Mouse (Mus musculus): ENCODE data around the gene Cd47.

Cd47 gene

GRCm38 (mm10) chr16:49943726-49944125 lies 143.4 kb downstream of the Cd47 start:
- Histone ChIP-seq H3K9me3 (ENCODE audit: low read length) (peaks cover 3% of the 10 kb centered on the region; the same call in 1 of the 2 replicates), H3K4me1 (replicated peaks; ENCODE audit: low read depth, low read length) (peaks cover 8% of the 10 kb centered on the region), H3K27me3 (ENCODE audit: insufficient read depth, low read length) (no peaks in the 10 kb centered on the region), H3K4me3 (replicated peaks; ENCODE audit: low read length) (no peak overlapping the region), H3K36me3 (ENCODE audit: insufficient read depth, low read length) (no peaks in the 10 kb centered on the region)
- TF ChIP-seq NANOG (IDR thresholded peaks at IDR 0.05; ENCODE audit: borderline replicate concordance, low read length), result no peak
- no peak for TF ChIP-seq POU5F1 (IDR thresholded peaks at IDR 0.05; ENCODE audit: borderline replicate concordance, low read length)
- TF ChIP-seq CTCF (conservative IDR thresholded peaks at IDR 0.05; ENCODE audit: low read length), result no peak

GRCm38 (mm10) chr16:49945084-49945483 lies 144.8 kb downstream of the Cd47 start:
- H3K9me3 ChIP-seq (ENCODE audit: low read length), result peaks cover under 1% of the 10 kb centered on the region; the same call in 1 of the 2 replicates
- H3K27me3 ChIP-seq (ENCODE audit: insufficient read depth, low read length), result no peaks in the 10 kb centered on the region
- no peak overlapping the region for H3K4me3 ChIP-seq (replicated peaks; ENCODE audit: low read length)
- no peaks in the 10 kb centered on the region for H3K36me3 ChIP-seq (ENCODE audit: insufficient read depth, low read length)
- no peak for TF ChIP-seq POU5F1 (IDR thresholded peaks at IDR 0.05; ENCODE audit: borderline replicate concordance, low read length)
- no peak for TF ChIP-seq CTCF (conservative IDR thresholded peaks at IDR 0.05; ENCODE audit: low read length)
- TF ChIP-seq NANOG (IDR thresholded peaks at IDR 0.05; ENCODE audit: borderline replicate concordance, low read length), result no peak
- H3K4me1 ChIP-seq (replicated peaks; ENCODE audit: low read depth, low read length), result peaks cover 9% of the 10 kb centered on the region

GRCm38 (mm10) chr16:49947049-49947448 lies 146.7 kb downstream of the Cd47 start:
- H3K4me3 ChIP-seq (replicated peaks; ENCODE audit: low read length), result no peak overlapping the region
- peaks cover 9% of the 10 kb centered on the region for H3K4me1 ChIP-seq (replicated peaks; ENCODE audit: low read depth, low read length)
- no peaks in the 10 kb centered on the region for H3K27me3 ChIP-seq (ENCODE audit: insufficient read depth, low read length)
- TF ChIP-seq CTCF (conservative IDR thresholded peaks at IDR 0.05; ENCODE audit: low read length) (0 out of 2 replicates have a peak, but pooled peaks have one; percentile 12), POU5F1 (IDR thresholded peaks at IDR 0.05; ENCODE audit: borderline replicate concordance, low read length) (no peak), NANOG (IDR thresholded peaks at IDR 0.05; ENCODE audit: borderline replicate concordance, low read length) (no peak)
- no peaks in the 10 kb centered on the region for H3K36me3 ChIP-seq (ENCODE audit: insufficient read depth, low read length)
- H3K9me3 ChIP-seq (ENCODE audit: low read length), result no peaks in the 10 kb centered on the region

- TF ChIP-seq CTCF (conservative IDR thresholded peaks at IDR 0.05; ENCODE audit: low read length), result no peak
- TF ChIP-seq POU5F1 (IDR thresholded peaks at IDR 0.05; ENCODE audit: borderline replicate concordance, low read length), result no peak
- no peak for TF ChIP-seq NANOG (IDR thresholded peaks at IDR 0.05; ENCODE audit: borderline replicate concordance, low read length)
- H3K4me1 ChIP-seq (replicated peaks; ENCODE audit: low read depth, low read length), result peaks cover 9% of the 10 kb centered on the region
- H3K36me3 ChIP-seq (ENCODE audit: insufficient read depth, low read length), result no peaks in the 10 kb centered on the region
- H3K4me3 ChIP-seq (replicated peaks; ENCODE audit: low read length), result no peak overlapping the region
- H3K27me3 ChIP-seq (ENCODE audit: insufficient read depth, low read length), result no peaks in the 10 kb centered on the region
- no peaks in the 10 kb centered on the region for H3K9me3 ChIP-seq (ENCODE audit: low read length)
Observed at GRCm38 (mm10) chr16:49947610-49948009, 147.3 kb downstream of the Cd47 start.

- H3K27me3 ChIP-seq (ENCODE audit: insufficient read depth, low read length), result no peaks in the 10 kb centered on the region
- TF ChIP-seq CTCF (conservative IDR thresholded peaks at IDR 0.05; ENCODE audit: low read length) (no peak), POU5F1 (IDR thresholded peaks at IDR 0.05; ENCODE audit: borderline replicate concordance, low read length) (no peak), NANOG (IDR thresholded peaks at IDR 0.05; ENCODE audit: borderline replicate concordance, low read length) (no peak)
- H3K4me3 ChIP-seq (replicated peaks; ENCODE audit: low read length), result no peak overlapping the region
- peaks cover 9% of the 10 kb centered on the region for H3K4me1 ChIP-seq (replicated peaks; ENCODE audit: low read depth, low read length)
- no peaks in the 10 kb centered on the region for H3K36me3 ChIP-seq (ENCODE audit: insufficient read depth, low read length)
- H3K9me3 ChIP-seq (ENCODE audit: low read length), result no peaks in the 10 kb centered on the region
Observed at GRCm38 (mm10) chr16:49948287-49948686, 148.0 kb downstream of the Cd47 start.

- H3K27me3 ChIP-seq (ENCODE audit: insufficient read depth, low read length), result no peaks in the 10 kb centered on the region
- TF ChIP-seq CTCF (conservative IDR thresholded peaks at IDR 0.05; ENCODE audit: low read length) (no peak), POU5F1 (IDR thresholded peaks at IDR 0.05; ENCODE audit: borderline replicate concordance, low read length) (no peak), NANOG (IDR thresholded peaks at IDR 0.05; ENCODE audit: borderline replicate concordance, low read length) (no peak)
Observed at GRCm38 (mm10) chr16:49949261-49949660, 148.9 kb downstream of the Cd47 start.

GRCm38 (mm10) chr16:49950340-49950739 lies 150.0 kb downstream of the Cd47 start:
- Histone ChIP-seq H3K27me3 (ENCODE audit: insufficient read depth, low read length) (no peaks in the 10 kb centered on the region), H3K36me3 (ENCODE audit: insufficient read depth, low read length) (no peaks in the 10 kb centered on the region), H3K4me1 (replicated peaks; ENCODE audit: low read depth, low read length) (peaks cover 10% of the 10 kb centered on the region), H3K9me3 (ENCODE audit: low read length) (no peaks in the 10 kb centered on the region), H3K4me3 (replicated peaks; ENCODE audit: low read length) (no peak overlapping the region)
- TF ChIP-seq NANOG (IDR thresholded peaks at IDR 0.05; ENCODE audit: borderline replicate concordance, low read length) (no peak), POU5F1 (IDR thresholded peaks at IDR 0.05; ENCODE audit: borderline replicate concordance, low read length) (no peak), CTCF (conservative IDR thresholded peaks at IDR 0.05; ENCODE audit: low read length) (no peak)

More at GRCm38 (mm10) chr16:49949261-49949660, 148.9 kb downstream of the Cd47 start:
- H3K36me3 ChIP-seq (ENCODE audit: insufficient read depth, low read length), result no peaks in the 10 kb centered on the region
- H3K4me3 ChIP-seq (replicated peaks; ENCODE audit: low read length), result no peak overlapping the region
- H3K4me1 ChIP-seq (replicated peaks; ENCODE audit: low read depth, low read length), result peaks cover 9% of the 10 kb centered on the region
- H3K9me3 ChIP-seq (ENCODE audit: low read length), result no peaks in the 10 kb centered on the region

- Histone ChIP-seq H3K27me3 (ENCODE audit: insufficient read depth, low read length) (no peaks in the 10 kb centered on the region), H3K4me3 (replicated peaks; ENCODE audit: low read length) (no peak overlapping the region), H3K36me3 (ENCODE audit: insufficient read depth, low read length) (no peaks in the 10 kb centered on the region), H3K4me1 (replicated peaks; ENCODE audit: low read depth, low read length) (peaks cover 16% of the 10 kb centered on the region), H3K9me3 (ENCODE audit: low read length) (no peaks in the 10 kb centered on the region)
- TF ChIP-seq CTCF (conservative IDR thresholded peaks at IDR 0.05; ENCODE audit: low read length) (no peak), NANOG (IDR thresholded peaks at IDR 0.05; ENCODE audit: borderline replicate concordance, low read length) (no peak)
Observed at GRCm38 (mm10) chr16:49951288-49951691, 151.0 kb downstream of the Cd47 start.

- Histone ChIP-seq H3K36me3 (ENCODE audit: insufficient read depth, low read length) (no peaks in the 10 kb centered on the region), H3K9me3 (ENCODE audit: low read length) (no peaks in the 10 kb centered on the region), H3K27me3 (ENCODE audit: insufficient read depth, low read length) (no peaks in the 10 kb centered on the region), H3K4me1 (replicated peaks; ENCODE audit: low read depth, low read length) (peaks cover 16% of the 10 kb centered on the region), H3K4me3 (replicated peaks; ENCODE audit: low read length) (no peak overlapping the region)
- TF ChIP-seq NANOG (IDR thresholded peaks at IDR 0.05; ENCODE audit: borderline replicate concordance, low read length), result no peak
- TF ChIP-seq POU5F1 (IDR thresholded peaks at IDR 0.05; ENCODE audit: borderline replicate concordance, low read length), result no peak
- TF ChIP-seq CTCF (conservative IDR thresholded peaks at IDR 0.05; ENCODE audit: low read length), result no peak
Observed at GRCm38 (mm10) chr16:49951925-49952523, 151.7 kb downstream of the Cd47 start.

Data from E14TG2a.4 (cell line).